Mouse (Mus musculus) liver, embryonic 16.5 days (tissue): ENCODE results near the gene A830018L16Rik. TPM values are rescaled to one million over a fixed set of nuclear protein-coding genes. Genes with fewer than 3 reads are reported as not detected.

Experiments used
- ATAC-seq: fragments of 200-750 bp; cut with Nextera tagmentation; 2 replicates; pipeline ENCODE4 v1.8.0; 2017; ENCODE audit warnings: low read depth, mild to moderate bottlenecking, moderate number of reproducible peaks, moderate library complexity
- H3K27ac ChIP-seq: fragments of 300-500 bp; sonication (generic); 2 replicates; pipeline ENCODE4 v1.5.1; 2014; ENCODE audit warnings: mild to moderate bottlenecking, low read length
- H3K27me3 ChIP-seq: fragments of 300-500 bp; sonication (generic); 2 replicates; pipeline ENCODE4 v1.6.1; 2014; ENCODE audit warnings: low read depth, low read length, mixed read lengths; ENCODE audit not compliant: control insufficient read depth, insufficient read depth
- H3K36me3 ChIP-seq: fragments of 300-500 bp; sonication (generic); 2 replicates; pipeline ENCODE4 v1.6.1; 2014; ENCODE audit warnings: mild to moderate bottlenecking; ENCODE audit not compliant: control insufficient read depth, insufficient read depth
- H3K4me1 ChIP-seq: fragments of 300-500 bp; sonication (generic); 2 replicates; pipeline ENCODE4 v1.6.1; 2014; ENCODE audit warnings: low read depth, low read length, mixed read lengths; ENCODE audit not compliant: control insufficient read depth
- H3K4me2 ChIP-seq: fragments of 300-500 bp; sonication (generic); 2 replicates; pipeline ENCODE4 v1.6.1; 2014; ENCODE audit warnings: low read depth, low read length, mixed read lengths
- H3K4me3 ChIP-seq: fragments of 300-500 bp; sonication (generic); 2 replicates; pipeline ENCODE4 v1.5.1; 2014; ENCODE audit warnings: low read depth, mild to moderate bottlenecking, low read length
- H3K9ac ChIP-seq: fragments of 300-500 bp; sonication (generic); 2 replicates; pipeline ENCODE4 v1.6.1; 2014; ENCODE audit warnings: low read depth, low read length
- H3K9me3 ChIP-seq: fragments of 300-500 bp; sonication (generic); replicated peaks from 2 replicates; pipeline ENCODE4 v1.6.1; 2016; ENCODE audit warnings: low read length; ENCODE audit not compliant: control insufficient read depth
- WGBS: fragments of 180-500 bp; shearing (Covaris S2); extraction: QIAGEN DNeasy Blood & Tissue Kit; methylation state at CpG from one replicate; pipeline ENCODE4 v1.1.7; 2014; ENCODE audit not compliant: insufficient replicate concordance; 5-methylcytosine and 5-hydroxymethylcytosine counted together
- polyA plus RNA-seq: library from polyadenylated mRNA; unstranded; fragments of >200 nt; fragmentation: Nextera tagmentation; extraction: Ambion mirVana; gene quantifications from 2 replicates; pipeline ENCODE4 v1.2.1, GENCODE M21; 2015

The A830018L16Rik gene
- polyA plus RNA-seq, 1 experiment from 2014 or later = not detected

- Histone ChIP-seq H3K4me1 (no peaks in the 10 kb centered on the region), H3K9me3 (no peaks in the 10 kb centered on the region), H3K27ac (no peak overlapping the region), H3K4me2 (no peak overlapping the region), H3K4me3 (no peak overlapping the region), H3K36me3 (no peaks in the 10 kb centered on the region), H3K27me3 (no peaks in the 10 kb centered on the region), H3K9ac (no peak overlapping the region)
- WGBS = 60% methylated on average over 2 of the region's 2 CpGs
- no peak for ATAC-seq
Observed at GRCm38 (mm10) chr1:11570274-11570673, 156.4 kb downstream of the A830018L16Rik start.

DNA sequence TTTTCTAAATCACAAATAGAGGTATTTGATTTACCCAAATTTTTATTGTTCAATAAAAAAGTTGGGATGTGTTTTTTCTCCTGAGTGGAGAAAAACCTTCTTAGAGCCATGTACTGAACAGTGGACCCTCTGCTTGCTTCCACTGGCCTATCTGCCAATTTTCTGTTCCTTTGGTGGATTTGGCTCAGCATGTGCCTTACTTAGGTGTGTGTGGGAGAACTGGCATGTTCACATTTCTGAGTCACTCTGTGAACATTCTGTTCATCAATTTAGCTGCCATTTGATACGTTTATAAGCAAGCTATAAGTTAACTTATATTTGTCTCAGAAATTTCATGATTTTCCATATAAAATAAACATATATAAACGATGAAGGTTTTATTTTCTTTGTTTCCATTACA lies 159.6 kb downstream of the A830018L16Rik start:
- Histone ChIP-seq H3K9me3 (no peaks in the 10 kb centered on the region), H3K4me2 (no peak overlapping the region), H3K9ac (no peak overlapping the region), H3K27ac (no peak overlapping the region), H3K36me3 (no peaks in the 10 kb centered on the region), H3K4me1 (no peaks in the 10 kb centered on the region), H3K27me3 (no peaks in the 10 kb centered on the region), H3K4me3 (no peak overlapping the region)
- no peak for ATAC-seq
- WGBS = 45% methylated on average over 2 of the region's 2 CpGs

DNA sequence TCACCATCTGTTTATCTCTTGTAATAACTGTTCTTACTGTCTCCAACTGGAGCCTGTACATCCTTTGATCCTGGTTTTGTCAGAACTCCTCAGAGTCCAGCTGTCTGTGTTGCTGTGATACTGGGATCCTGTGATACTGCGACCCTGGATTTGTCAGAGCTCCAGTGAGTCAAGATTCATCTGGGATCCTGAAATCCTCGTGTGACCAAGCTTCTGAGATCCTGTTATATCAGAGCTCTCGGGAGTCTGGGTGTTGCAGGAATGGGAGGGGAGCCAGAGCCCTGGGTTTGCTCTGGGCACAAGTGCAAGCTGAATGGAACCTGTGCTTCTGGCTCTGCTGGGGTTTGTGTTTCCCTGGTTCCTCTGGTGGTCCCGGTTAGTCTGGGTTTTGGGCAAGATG lies 166.1 kb downstream of the A830018L16Rik start:
- ATAC-seq = no peak
- H3K9ac ChIP-seq = no peak overlapping the region
- H3K36me3 ChIP-seq = no peaks in the 10 kb centered on the region
- WGBS = 47% methylated on average over 4 of the region's 4 CpGs
- no peaks in the 10 kb centered on the region for H3K9me3 ChIP-seq
- H3K4me1 ChIP-seq = no peaks in the 10 kb centered on the region
- no peaks in the 10 kb centered on the region for H3K27me3 ChIP-seq
- no peak overlapping the region for H3K4me3 ChIP-seq
- H3K4me2 ChIP-seq = no peak overlapping the region
- no peak overlapping the region for H3K27ac ChIP-seq

DNA sequence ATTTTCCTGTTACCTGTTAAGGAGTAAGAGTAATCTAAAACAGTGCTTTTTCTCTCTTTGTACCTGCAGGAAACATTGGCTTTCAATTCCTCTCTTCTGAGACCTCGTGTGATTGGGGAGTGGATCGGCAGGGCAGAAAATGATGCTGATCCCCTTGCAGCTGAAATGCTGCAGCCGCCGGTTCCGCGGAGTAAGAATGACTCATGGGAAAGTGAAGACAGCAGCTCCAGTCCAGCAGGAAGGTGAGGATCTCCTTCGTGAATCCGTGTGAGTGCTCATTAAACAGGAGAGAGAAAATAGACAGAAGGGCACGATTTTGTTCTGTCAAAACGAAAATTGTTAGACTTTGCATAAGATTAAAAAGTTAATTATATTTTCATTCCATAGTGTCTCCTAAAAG lies 174.4 kb downstream of the A830018L16Rik start:
- H3K4me1 ChIP-seq = no peaks in the 10 kb centered on the region
- H3K9ac ChIP-seq = no peak overlapping the region
- no peaks in the 10 kb centered on the region for H3K27me3 ChIP-seq
- no peak overlapping the region for H3K4me3 ChIP-seq
- no peaks in the 10 kb centered on the region for H3K9me3 ChIP-seq
- no peaks in the 10 kb centered on the region for H3K36me3 ChIP-seq
- no peak overlapping the region for H3K27ac ChIP-seq
- H3K4me2 ChIP-seq = no peak overlapping the region
- 63% methylated on average over 10 of the region's 10 CpGs for WGBS
- no peak for ATAC-seq

DNA sequence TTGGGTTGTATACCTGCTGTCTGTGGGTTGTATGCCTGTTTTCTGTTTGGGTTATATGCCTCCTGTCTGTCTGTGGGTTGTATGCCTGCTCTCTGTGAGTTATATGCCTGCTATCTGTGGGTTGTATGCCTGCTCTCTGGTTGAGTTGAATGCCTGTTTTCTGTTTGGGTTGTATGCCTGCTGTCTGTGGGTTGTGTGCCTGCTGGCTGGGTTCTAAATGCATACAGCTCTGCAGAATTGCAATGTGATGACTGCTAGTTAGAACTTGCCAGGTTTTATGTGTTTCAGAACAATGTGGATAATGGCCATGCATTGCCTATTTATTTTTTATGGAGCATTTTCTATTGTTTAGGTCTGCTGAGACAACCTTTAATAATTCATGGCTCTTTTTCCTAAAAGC lies 236.2 kb downstream of the A830018L16Rik start:
- H3K27me3 ChIP-seq = no peaks in the 10 kb centered on the region
- no peak overlapping the region for H3K27ac ChIP-seq
- H3K4me1 ChIP-seq = no peaks in the 10 kb centered on the region
- H3K36me3 ChIP-seq = no peaks in the 10 kb centered on the region
- no peak overlapping the region for H3K4me3 ChIP-seq
- no peak overlapping the region for H3K4me2 ChIP-seq
- H3K9me3 ChIP-seq = no peaks in the 10 kb centered on the region
- no peak for ATAC-seq
- H3K9ac ChIP-seq = no peak overlapping the region

GRCm38 (mm10) chr1:11652773-11653172 lies 238.9 kb downstream of the A830018L16Rik start:
- no peak overlapping the region for H3K27ac ChIP-seq
- H3K4me2 ChIP-seq = no peak overlapping the region
- no peak overlapping the region for H3K4me3 ChIP-seq
- ATAC-seq = no peak
- H3K36me3 ChIP-seq = no peaks in the 10 kb centered on the region
- no peaks in the 10 kb centered on the region for H3K4me1 ChIP-seq
- H3K9ac ChIP-seq = no peak overlapping the region
- H3K27me3 ChIP-seq = no peaks in the 10 kb centered on the region
- no peaks in the 10 kb centered on the region for H3K9me3 ChIP-seq

DNA sequence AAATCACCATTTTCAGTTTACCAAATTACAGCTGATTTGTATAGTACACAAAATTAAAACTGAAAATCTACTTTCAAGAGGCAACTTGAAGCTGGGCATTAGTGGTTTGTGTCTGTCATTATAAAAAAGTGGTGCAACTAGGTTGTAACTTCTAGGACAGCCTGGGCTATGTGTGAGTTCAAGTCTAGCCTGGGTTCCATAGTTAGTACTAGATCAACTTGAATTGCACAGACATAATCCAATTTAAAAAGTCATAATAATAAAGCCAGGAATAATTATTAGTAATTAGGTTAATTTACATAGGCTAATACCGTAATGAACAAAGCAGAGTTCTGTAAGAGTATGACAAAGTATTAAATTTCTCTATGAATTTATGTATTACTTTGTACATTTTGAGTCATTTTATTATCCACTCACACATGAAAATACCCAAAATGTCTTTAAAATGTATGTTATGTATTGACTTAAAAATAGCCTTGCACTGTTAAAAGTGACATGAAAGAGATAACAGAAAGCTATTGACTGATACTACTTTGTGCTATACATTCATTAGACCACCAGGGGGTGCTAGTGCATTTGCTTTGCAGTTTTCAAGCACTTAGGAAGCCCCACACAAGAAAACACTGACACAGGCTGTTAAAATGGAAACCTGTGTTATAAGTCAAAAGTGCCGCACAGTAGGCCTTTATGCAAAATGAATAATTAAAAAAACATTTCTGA lies 243.6 kb downstream of the A830018L16Rik start:
- no peak overlapping the region for H3K27ac ChIP-seq
- no peaks in the 10 kb centered on the region for H3K4me1 ChIP-seq
- H3K9ac ChIP-seq = no peak overlapping the region
- H3K36me3 ChIP-seq = no peaks in the 10 kb centered on the region
- no peak overlapping the region for H3K4me2 ChIP-seq
- no peak overlapping the region for H3K4me3 ChIP-seq
- 57% methylated on average over 2 of the region's 2 CpGs for WGBS
- ATAC-seq = no peak
- H3K27me3 ChIP-seq = no peaks in the 10 kb centered on the region
- H3K9me3 ChIP-seq = no peaks in the 10 kb centered on the region

DNA sequence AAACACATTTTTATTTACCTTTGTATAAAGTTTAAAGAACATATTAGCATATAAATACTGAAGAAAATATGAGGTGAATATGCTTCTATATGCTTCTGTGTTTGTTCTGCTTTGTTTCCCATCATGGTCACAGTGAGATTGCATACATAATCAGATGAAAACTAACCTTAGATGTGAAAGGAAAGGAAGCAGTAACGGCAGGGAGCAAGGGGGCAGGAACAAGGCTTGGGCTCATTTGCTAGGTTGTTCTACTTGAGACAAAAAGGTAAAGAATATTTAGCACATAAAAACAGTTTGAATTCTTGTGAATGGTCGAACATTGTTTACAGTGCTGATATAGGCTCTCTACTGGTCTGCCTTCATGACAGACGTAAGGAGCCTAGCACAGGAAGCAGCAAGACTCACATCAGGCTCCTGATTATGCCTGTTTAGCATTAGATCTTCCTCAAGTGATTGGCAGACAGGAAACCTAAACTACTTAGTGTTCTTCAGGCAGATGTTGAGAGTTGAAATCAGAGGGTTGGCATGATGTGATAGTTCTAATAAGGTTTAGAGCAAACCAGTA lies 244.2 kb downstream of the A830018L16Rik start:
- Histone ChIP-seq H3K27me3 (no peaks in the 10 kb centered on the region), H3K27ac (no peak overlapping the region), H3K9me3 (no peaks in the 10 kb centered on the region), H3K4me3 (no peak overlapping the region), H3K9ac (no peak overlapping the region), H3K4me2 (no peak overlapping the region), H3K36me3 (no peaks in the 10 kb centered on the region), H3K4me1 (no peaks in the 10 kb centered on the region)
- ATAC-seq = no peak
- WGBS = 24% methylated on average over 3 of the region's 3 CpGs

- H3K36me3 ChIP-seq = no peaks in the 10 kb centered on the region
Observed at GRCm38 (mm10) chr1:11744749-11745314, 330.9 kb downstream of the A830018L16Rik start.

More at GRCm38 (mm10) chr1:11744749-11745314, 330.9 kb downstream of the A830018L16Rik start:
- no peak for ATAC-seq
- H3K4me2 ChIP-seq = no peak overlapping the region
- no peaks in the 10 kb centered on the region for H3K9me3 ChIP-seq
- H3K9ac ChIP-seq = no peak overlapping the region
- H3K27me3 ChIP-seq = no peaks in the 10 kb centered on the region
- no peak overlapping the region for H3K4me3 ChIP-seq
- no peaks in the 10 kb centered on the region for H3K4me1 ChIP-seq
- H3K27ac ChIP-seq = no peak overlapping the region
